Mouse (Mus musculus) telencephalon, adult 2 months (tissue): ENCODE data around the gene Osbp.

Source experiments
- DNase-seq: peaks from one replicate; pipeline ENCODE4 v3.0.0-alpha.2; 2011; ENCODE audit warnings: low read depth, low spot score

Gene Osbp

DNA sequence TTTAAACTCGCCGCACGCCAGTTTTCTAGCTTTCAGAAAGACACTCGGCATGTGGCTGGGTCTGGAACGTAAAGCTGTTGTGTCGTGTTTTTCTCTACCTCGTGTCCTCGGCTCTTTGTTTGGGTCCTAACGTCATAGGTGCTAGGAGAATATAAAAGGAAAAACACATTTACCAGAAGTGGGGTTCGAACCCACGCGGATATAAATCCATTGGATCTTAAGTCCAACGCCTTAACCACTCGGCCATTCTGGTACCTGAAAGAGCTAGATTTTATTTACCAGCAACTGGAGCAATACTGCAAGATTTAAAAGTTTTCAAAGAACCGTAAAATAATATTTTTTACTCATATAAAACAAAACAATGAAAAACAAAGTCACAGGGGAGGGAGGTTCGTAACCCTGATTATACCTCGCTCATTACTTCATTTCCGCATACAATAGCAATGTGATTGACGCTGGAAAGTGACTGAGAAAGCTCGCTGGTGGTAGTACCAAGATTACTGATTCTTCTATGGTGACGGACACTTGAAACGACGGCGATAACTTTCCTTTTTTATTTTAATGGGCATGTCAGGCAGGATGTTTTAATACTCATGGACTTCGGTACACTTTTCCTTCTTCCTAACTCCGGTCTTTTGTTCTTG, 45.3 kb downstream of the Osbp start:
- peak; percentile 90 for DNase-seq

DNA sequence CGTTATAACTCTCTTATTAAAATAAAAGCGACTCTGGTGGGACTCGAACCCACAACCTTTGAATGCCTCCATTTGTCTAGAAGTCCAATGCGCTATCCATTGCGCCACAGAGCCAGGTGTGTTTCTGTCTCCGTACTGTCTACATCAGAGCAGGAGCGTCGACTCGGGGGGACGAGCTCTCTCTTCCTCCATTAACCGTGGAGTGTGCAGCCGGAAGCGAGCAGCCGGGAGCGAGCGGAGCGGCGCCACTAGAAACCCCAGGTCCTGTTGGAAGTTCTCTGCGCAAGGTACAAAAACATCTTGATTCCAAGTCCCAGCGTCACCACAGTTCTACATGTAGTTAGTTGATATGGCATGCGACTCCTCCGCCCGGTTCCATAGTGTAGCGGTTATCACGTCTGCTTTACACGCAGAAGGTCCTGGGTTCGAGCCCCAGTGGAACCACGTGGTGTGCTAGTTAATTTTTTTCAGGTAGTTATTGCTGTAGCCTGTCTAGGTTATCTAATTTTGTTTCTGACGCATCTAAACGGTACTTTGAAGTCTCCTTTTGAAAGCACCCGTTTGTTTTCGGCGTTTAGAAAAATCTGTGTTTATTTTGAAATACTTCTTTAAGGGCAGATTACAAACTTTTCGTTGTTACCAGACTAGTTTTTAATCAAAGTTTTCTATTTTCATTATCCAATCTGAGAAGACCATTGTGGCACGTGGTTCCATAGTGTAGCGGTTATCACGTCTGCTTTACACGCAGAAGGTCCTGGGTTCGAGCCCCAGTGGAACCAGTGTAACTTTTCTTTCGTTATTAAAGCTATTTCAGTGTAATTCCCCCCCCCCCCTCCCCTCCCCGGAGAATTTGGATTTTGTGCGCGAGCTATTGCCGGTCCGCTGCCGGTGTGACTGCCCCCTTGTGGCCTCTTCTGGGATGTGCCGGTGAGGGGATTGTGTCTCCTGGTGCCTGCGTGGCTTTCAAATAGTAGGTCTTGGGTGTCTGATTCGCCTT, 46.1 kb downstream of the Osbp start:
- DNase-seq = peak; percentile 73

DNA sequence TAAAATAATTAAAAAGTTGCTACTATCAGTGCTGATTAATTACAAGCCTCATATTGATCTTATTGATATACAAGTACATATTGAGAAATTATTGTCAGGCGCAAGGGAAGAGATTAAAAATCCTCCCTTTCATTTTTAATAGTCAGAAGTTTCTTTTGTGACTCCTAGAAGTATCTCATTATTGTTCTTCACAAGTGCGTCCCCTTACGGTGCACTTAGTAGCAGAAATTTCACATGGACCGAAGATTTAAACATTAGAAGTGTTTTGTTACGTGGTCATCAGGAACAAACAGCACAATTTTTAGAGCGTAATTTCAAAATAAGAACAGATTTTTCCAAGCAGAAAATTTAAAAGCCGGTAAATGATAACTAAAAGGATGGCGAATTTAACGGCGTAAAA, 46.9 kb downstream of the Osbp start:
- DNase-seq = no peak

DNA sequence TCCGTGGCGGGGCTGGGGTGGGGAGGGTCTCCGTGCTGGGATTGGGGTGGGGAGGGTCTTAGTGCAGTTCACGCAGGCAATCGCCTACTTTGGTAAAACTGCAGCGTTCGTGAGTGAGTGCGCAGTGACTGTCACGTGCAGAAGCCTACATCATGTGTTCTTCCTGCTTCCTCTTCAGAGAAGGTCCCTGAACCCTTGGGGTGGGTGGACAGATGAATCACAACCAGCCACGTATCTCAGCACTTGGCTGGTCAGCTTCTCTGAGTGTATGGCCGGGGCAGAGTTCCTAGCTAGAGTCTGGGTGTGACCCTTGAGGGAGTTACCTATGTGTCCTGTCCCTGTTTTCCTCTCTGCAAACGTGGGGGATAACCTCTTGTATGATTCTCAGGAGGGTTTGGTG, 47.5 kb downstream of the Osbp start:
- no peak for DNase-seq

DNA sequence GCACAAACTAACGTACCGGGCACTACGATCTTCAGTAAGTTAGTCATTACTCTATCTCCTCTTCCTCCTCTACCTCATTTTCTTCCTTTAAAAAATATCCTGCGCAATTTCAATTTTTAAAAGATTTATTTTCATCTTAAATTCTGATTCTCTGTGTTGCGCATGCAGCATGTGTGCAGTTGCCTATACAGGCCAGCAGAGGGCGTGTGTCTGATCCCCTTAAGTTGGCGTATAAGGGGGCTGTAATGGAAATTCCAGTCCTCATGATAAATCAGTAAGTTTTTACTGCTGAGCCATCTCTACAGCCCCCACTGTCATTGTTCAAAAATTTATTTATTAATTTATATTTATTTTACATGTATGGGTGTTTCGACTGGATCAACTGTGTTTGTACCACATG, 50.0 kb downstream of the Osbp start:
- DNase-seq = no peak

DNA sequence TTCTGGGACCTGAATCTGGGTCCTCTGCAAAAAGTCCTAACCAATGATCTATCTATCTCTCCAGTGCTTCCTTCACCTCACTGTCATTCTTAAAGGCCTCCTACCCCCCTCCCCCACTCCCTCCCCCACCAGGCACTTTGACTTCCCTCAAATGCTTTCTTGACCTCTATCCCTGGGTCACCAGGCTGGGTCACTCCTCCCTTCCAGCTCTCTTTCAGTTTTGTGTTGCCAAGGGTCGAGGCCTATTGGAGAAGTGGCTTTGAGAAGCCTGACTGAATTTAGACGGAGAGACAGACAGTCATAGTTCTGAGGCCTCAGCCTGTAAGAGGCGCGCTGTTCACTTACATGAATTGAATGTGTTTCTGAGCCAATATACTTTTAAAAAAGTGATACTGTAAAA, 50.5 kb downstream of the Osbp start:
- DNase-seq = no peak

DNA sequence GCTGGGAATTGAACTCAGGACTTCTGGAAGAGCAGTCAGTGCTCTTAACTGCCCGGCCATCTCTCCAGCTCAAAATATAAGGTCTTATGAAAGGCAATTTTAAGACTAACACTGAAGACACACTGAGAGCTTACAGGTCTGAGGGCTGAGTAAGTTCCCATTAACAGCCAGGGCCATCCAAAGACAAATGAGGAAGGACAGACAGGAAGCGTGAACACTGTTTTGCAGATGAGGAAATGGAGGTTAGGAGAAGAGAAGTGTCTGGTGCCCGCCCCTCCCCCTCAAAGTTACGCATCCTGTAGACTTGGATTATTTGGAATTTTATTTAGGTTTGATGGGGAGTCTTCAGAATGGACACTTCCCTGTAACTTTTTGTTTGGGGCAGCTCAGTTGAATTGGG, 58.4 kb downstream of the Osbp start:
- DNase-seq = no peak

DNA sequence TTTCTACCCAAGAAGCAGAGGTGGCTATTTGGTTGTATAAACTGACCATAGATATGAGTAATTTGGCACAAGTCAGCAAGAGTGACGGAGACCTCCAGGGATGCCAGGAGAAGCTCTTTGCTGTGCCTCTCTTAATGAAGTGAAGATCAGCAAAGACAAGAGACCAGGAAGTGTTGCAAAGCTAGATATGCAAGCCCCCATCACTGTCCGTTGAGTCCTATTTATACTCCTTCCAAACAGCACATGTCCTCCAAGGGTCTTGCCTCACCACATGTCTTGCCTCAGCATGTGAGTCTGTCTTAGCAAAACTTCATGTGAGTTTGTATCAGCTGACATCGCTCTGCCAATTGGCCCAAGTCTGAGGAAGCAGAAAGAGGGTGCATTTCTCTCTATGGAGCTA, 59.6 kb downstream of the Osbp start:
- DNase-seq = no peak

DNA sequence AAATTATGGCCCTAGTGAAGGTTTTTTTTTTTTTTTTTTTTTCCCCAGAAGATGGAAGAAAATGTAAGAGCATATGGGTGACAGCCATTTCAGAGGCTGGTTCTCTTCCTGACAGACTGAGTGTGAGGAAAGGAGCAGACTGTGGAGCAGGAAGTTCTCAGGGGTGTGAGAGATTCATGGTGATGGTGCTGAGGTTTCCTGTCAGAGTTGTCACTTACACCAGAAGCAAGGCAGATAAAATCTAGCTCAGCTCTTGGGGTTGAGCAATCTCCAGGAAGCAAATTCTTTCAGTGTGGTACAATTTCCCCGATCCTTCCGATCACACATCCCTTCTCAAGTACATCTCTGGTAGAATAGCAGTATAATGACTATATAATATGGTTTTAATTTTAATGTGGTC, 60.9 kb downstream of the Osbp start:
- no peak for DNase-seq

DNA sequence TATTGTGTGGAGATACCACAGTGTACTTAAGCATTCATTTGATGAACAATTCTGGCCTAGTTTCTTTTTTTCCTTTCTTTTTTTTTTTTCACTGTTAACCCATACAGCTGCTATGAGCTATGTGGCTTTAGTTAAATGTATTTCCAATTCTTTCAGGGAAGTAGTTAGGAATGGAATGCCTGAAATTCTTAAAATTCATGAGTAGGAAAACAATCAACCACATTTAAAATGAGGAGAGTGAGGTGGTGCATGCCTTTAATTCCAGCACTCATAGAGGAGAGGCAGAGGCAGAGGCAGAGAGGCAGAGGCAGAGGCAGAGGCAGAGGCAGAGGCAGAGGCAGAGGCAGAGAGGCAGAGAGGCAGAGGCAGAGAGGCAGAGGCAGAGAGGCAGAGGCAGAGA, 72.0 kb downstream of the Osbp start:
- DNase-seq = no peak

DNA sequence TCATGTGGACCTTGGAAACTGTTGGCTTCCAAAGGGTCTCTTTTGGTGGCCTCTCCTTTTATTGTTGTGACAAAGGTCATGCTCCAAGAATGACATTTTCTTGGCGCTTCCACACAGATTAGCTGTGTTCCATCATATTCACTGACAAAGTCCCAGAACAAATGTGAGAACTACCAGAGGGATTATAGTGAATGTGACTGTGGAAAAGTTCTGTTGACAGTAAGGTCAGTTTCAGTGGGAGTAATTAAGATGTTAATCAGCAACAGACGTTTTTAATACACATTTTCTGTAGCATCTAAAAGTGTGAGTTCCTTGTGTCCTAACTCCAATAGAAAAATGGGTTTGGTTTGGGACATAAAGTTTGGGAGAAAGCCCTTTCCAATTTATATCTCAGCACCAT, 75.5 kb downstream of the Osbp start, which contains the start of gene Olfr1423:
Gene Olfr1423, minus strand, starts transcription at position 101 of the 400 bp plus-strand sequence.
- DNase-seq = no peak

DNA sequence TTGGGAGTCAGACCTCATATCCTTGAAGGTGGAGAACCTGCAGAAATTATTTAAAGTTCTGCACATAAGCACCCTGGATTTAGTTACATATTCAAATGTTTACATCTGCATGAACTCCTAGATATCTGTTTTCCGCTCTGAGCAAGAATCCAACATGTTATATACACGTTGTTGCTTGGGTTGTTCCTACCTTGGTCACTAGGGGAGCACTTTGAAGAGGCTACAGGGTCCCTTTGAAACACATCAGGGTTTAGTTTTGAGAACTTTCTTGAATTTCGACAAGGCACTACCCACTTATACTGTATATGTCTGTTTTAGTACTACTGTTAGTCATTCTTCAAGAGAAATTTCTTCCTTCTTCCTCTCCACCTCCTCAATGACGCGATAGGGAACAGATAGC, 77.4 kb downstream of the Osbp start:
- DNase-seq = no peak
